Mouse (Mus musculus) C2C12 (cell line): Measurements from ENCODE around the gene Tcf3. TPM values are rescaled to one million over a fixed set of nuclear protein-coding genes. Genes with fewer than 3 reads are reported as not detected.

Source experiments
- H3K27me3 ChIP-seq: one replicate; pipeline ENCODE4 v1.6.1; 2011; ENCODE audit not compliant: control insufficient read depth, insufficient read depth, insufficient read length
- H3K36me3 ChIP-seq: one replicate; pipeline ENCODE4 v1.6.1; 2011; ENCODE audit not compliant: control insufficient read depth, insufficient read depth
- H3K4me3 ChIP-seq: one replicate; pipeline ENCODE4 v1.5.1; 2011; ENCODE audit warnings: mild to moderate bottlenecking, control low read depth; ENCODE audit not compliant: poor library complexity, insufficient read depth, severe bottlenecking
- H3K79me2 ChIP-seq: one replicate; pipeline ENCODE4 v1.6.1; 2011; ENCODE audit not compliant: control insufficient read depth, insufficient read depth
- H3K79me3 ChIP-seq: one replicate; pipeline ENCODE4 v1.6.1; 2011; ENCODE audit warnings: low read depth, control low read depth
- H3ac ChIP-seq: one replicate; pipeline ENCODE3; 2011; ENCODE audit warnings: low read depth; ENCODE audit not compliant: control insufficient read depth, insufficient read length
- CEBPB ChIP-seq: IDR thresholded peaks from one replicate; pipeline ENCODE4 v1.6.1; 2011; ENCODE audit warnings: low read depth, mild to moderate bottlenecking, control low read depth, moderate library complexity
- CTCF ChIP-seq: IDR thresholded peaks from one replicate; pipeline ENCODE4 v1.5.1; 2011; ENCODE audit not compliant: control insufficient read depth, insufficient read depth, insufficient read length
- FOSL1 ChIP-seq: IDR thresholded peaks from one replicate; pipeline ENCODE4 v1.8.0; 2011; ENCODE audit warnings: mild to moderate bottlenecking, low read length; ENCODE audit not compliant: poor library complexity, insufficient read depth, severe bottlenecking
- MAX ChIP-seq: IDR thresholded peaks from one replicate; pipeline ENCODE4 v1.6.1; 2011; ENCODE audit warnings: mild to moderate bottlenecking, control low read depth
- MYOD1 ChIP-seq: IDR thresholded peaks from one replicate; pipeline ENCODE4 v1.6.1; 2011; ENCODE audit warnings: low read depth; ENCODE audit not compliant: control insufficient read depth, insufficient read length
- MYOG ChIP-seq: IDR thresholded peaks from one replicate; pipeline ENCODE4 v1.6.1; 2011; ENCODE audit not compliant: control insufficient read depth, insufficient read length; ENCODE audit errors: extremely low read depth
- USF1 ChIP-seq: IDR thresholded peaks from one replicate; pipeline ENCODE4 v1.6.1; 2011; ENCODE audit warnings: low read depth, mild to moderate bottlenecking, control low read depth, moderate library complexity
- polyA plus RNA-seq: library from polyadenylated mRNA; unstranded; fragments of >200 nt; fragmentation: generic; extraction: Trizol; gene quantifications from one replicate; pipeline ENCODE4 v1.2.1, GENCODE M21; 2012; ENCODE audit warnings: missing spikeins

The Tcf3 gene
- polyA plus RNA-seq, 1 experiment: 111 TPM

GRCm38 (mm10) chr10:80387522-80387959 lies 45.9 kb downstream of the Tcf3 start, which contains the start of gene Mex3d:
Gene Mex3d, minus strand, starts transcription at chr10:80387659.
- Histone ChIP-seq H3K27me3 (no peaks in the 10 kb centered on the region), H3ac (peak within 1 kb of the TSS; percentile 81), H3K79me2 (peaks cover 48% of the 10 kb centered on the region), H3K36me3 (peaks cover 52% of the 10 kb centered on the region), H3K79me3 (peaks cover 43% of the 10 kb centered on the region), H3K4me3 (peak within 1 kb of the TSS; percentile 93)
- TF ChIP-seq MYOD1 (no peak), CEBPB (no peak), MAX (peak; percentile 39), FOSL1 (no peak), MYOG (no peak), USF1 (peak; percentile 41), CTCF (no peak)

- H3K27me3 ChIP-seq: no peaks in the 10 kb centered on the region
- H3K36me3 ChIP-seq: peaks cover 52% of the 10 kb centered on the region
- TF ChIP-seq CTCF (no peak), MYOD1 (no peak), USF1 (no peak), CEBPB (no peak), FOSL1 (no peak), MYOG (no peak), MAX (no peak)
- peaks cover 55% of the 10 kb centered on the region for H3K79me2 ChIP-seq
- H3ac ChIP-seq: peak overlapping the region; percentile 76
- H3K79me3 ChIP-seq: peaks cover 45% of the 10 kb centered on the region
- H3K4me3 ChIP-seq: peak overlapping the region; percentile 93
Observed at GRCm38 (mm10) chr10:80386735-80387471, 46.5 kb downstream of the Tcf3 start.

GRCm38 (mm10) chr10:80385811-80386734 lies 47.4 kb downstream of the Tcf3 start:
- Histone ChIP-seq H3K4me3 (peak overlapping the region; percentile 93), H3K36me3 (peaks cover 51% of the 10 kb centered on the region), H3K79me2 (peaks cover 63% of the 10 kb centered on the region), H3ac (peak overlapping the region; percentile 76), H3K27me3 (no peaks in the 10 kb centered on the region), H3K79me3 (peaks cover 45% of the 10 kb centered on the region)
- TF ChIP-seq MAX (peak; percentile 21), CTCF (no peak)

GRCm38 (mm10) chr10:80385310-80385709 lies 48.1 kb downstream of the Tcf3 start:
- Histone ChIP-seq H3K79me2 (peaks cover 66% of the 10 kb centered on the region), H3K27me3 (no peaks in the 10 kb centered on the region), H3K36me3 (peaks cover 52% of the 10 kb centered on the region), H3K79me3 (peaks cover 45% of the 10 kb centered on the region), H3ac (peak overlapping the region; percentile 76), H3K4me3 (peak overlapping the region; percentile 93)
- no peak for TF ChIP-seq CEBPB
- no peak for TF ChIP-seq MAX
- no peak for TF ChIP-seq MYOG
- TF ChIP-seq CTCF: no peak
- TF ChIP-seq FOSL1: no peak
- no peak for TF ChIP-seq MYOD1
- no peak for TF ChIP-seq USF1

GRCm38 (mm10) chr10:80384709-80385108 lies 48.7 kb downstream of the Tcf3 start:
- H3K27me3 ChIP-seq: no peaks in the 10 kb centered on the region
- peak overlapping the region; percentile 22 for H3ac ChIP-seq
- peaks cover 66% of the 10 kb centered on the region for H3K79me2 ChIP-seq
- H3K79me3 ChIP-seq: peaks cover 45% of the 10 kb centered on the region
- peaks cover 55% of the 10 kb centered on the region for H3K36me3 ChIP-seq
- no peak for TF ChIP-seq MYOD1
- no peak for TF ChIP-seq CEBPB
- no peak for TF ChIP-seq MYOG
- TF ChIP-seq CTCF: no peak
- H3K4me3 ChIP-seq: peak overlapping the region; percentile 11
